ENCODE assay signal across 12 mouse cellular contexts in genomic region chr17:32610231-32610630, GRCm38 (mm10). TPM values are rescaled to one million over a fixed set of nuclear protein-coding genes. Genes with fewer than 3 reads are reported as not detected.
"Had no signal": no experiment of that assay in that cellular context is flagged by ENCODE, and none has a peak within 500 bp of the region (broad histone marks: within the 10 kb centered on the region; RNA-seq: fewer than 3 reads in every experiment).

No protein-coding gene starts in this region.

RNA-seq across cellular contexts. Expression of gene Cyp4f37, which starts 10.9 kb away (rescaled TPM):
- polyA plus RNA-seq: neural tube, embryonic 15.5 days; small intestine, adult 2 months; stomach, embryonic 14.5 days; stomach, embryonic 15.5 days; stomach, embryonic 16.5 days; stomach, postnatal 0 days; thymus, adult 2 months; thymus, postnatal 0 days had no signal

RNA-seq across cellular contexts. Expression of gene Cyp4f40, which starts 48.5 kb away (rescaled TPM):
- total RNA-seq: neutrophil, adult 5-6 weeks had no signal
- polyA plus RNA-seq: neural tube, embryonic 13.5 days; neural tube, embryonic 14.5 days; spleen, adult 2 months; thymus, postnatal 0 days had no signal
